Mouse (Mus musculus) heart, adult 8-10 months (tissue): ENCODE data around the gene Scaf1. TPM values are rescaled to one million over a fixed set of nuclear protein-coding genes. Genes with fewer than 3 reads are reported as not detected.
"Not testable (repeated sequence)": the region's sequence is repeated elsewhere in the genome, so short reads cannot be mapped to it uniquely, and the experiment has no call there.

Experiments
- DNase-seq: peaks from one replicate; pipeline ENCODE4 v3.0.0; 2022; ENCODE audit warnings: low spot score
- total RNA-seq, 4 experiments: library from RNA; stranded (reverse); gene quantifications; 2 replicates each; pipeline ENCODE4 v1.2.4; 2022

Gene Scaf1
- total RNA-seq, 4 experiments from 2014 or later: 46.8 to 56.2 (median 49.7) TPM

- DNase-seq: no peak
Measured at GRCm38 (mm10) chr7:45045741-45046140, 29.6 kb upstream of the Scaf1 start.

- no peak for DNase-seq
Measured at GRCm38 (mm10) chr7:45043307-45043706, 27.1 kb upstream of the Scaf1 start.

- DNase-seq: no peak
Measured at GRCm38 (mm10) chr7:45040851-45041250, 24.7 kb upstream of the Scaf1 start.

- DNase-seq: no peak
Measured at GRCm38 (mm10) chr7:45038411-45038810, 22.2 kb upstream of the Scaf1 start.

- no peak for DNase-seq
Measured at GRCm38 (mm10) chr7:45037720-45038361, 21.7 kb upstream of the Scaf1 start.

- DNase-seq: no peak
Measured at GRCm38 (mm10) chr7:45036702-45037101, 20.5 kb upstream of the Scaf1 start.

- no peak for DNase-seq
Measured at GRCm38 (mm10) chr7:45035631-45036030, 19.5 kb upstream of the Scaf1 start.

- DNase-seq: no peak
Measured at GRCm38 (mm10) chr7:45033722-45034359, 17.7 kb upstream of the Scaf1 start.

GRCm38 (mm10) chr7:45030857-45031256 lies 14.7 kb upstream of the Scaf1 start:
- DNase-seq: no peak

- no peak for DNase-seq
Measured at GRCm38 (mm10) chr7:45029995-45030394, 13.8 kb upstream of the Scaf1 start.

GRCm38 (mm10) chr7:45028351-45028750 lies 12.2 kb upstream of the Scaf1 start:
- DNase-seq: no peak

GRCm38 (mm10) chr7:45027761-45028160 lies 11.6 kb upstream of the Scaf1 start:
- no peak for DNase-seq

- no peak for DNase-seq
Measured at GRCm38 (mm10) chr7:45026256-45026655, 10.1 kb upstream of the Scaf1 start.

GRCm38 (mm10) chr7:45025601-45026220 lies 9.5 kb upstream of the Scaf1 start:
- no peak for DNase-seq

- no peak for DNase-seq
Measured at GRCm38 (mm10) chr7:45024281-45025248, 8.4 kb upstream of the Scaf1 start.

GRCm38 (mm10) chr7:45023711-45024110 lies 7.5 kb upstream of the Scaf1 start:
- DNase-seq: not testable (repeated sequence)

- no peak for DNase-seq
Measured at GRCm38 (mm10) chr7:45020225-45020624, 4.1 kb upstream of the Scaf1 start.

GRCm38 (mm10) chr7:45019031-45019571 lies 2.9 kb upstream of the Scaf1 start:
- peak; percentile 91 for DNase-seq

GRCm38 (mm10) chr7:45017242-45018061 lies 1.3 kb upstream of the Scaf1 start, which contains the start of gene Rras:
Gene Rras (plus strand): TSS chr7:45017961.
- peak; percentile 99 for DNase-seq

- DNase-seq: no peak
Measured at GRCm38 (mm10) chr7:45016761-45017160, 598 bp upstream of the Scaf1 start.
